Mouse (Mus musculus) spleen, adult 2 months (tissue): ENCODE data around the gene Limk2.

Source experiments
- CTCF ChIP-seq: fragments of 200-500 bp; IDR thresholded peaks from 2 replicates; pipeline ENCODE4 v1.5.1; 2011; ENCODE audit warnings: mild to moderate bottlenecking, inconsistent platforms; ENCODE audit not compliant: insufficient read depth, insufficient read length, insufficient replicate concordance; ENCODE audit errors: extremely low read depth
- POLR2A ChIP-seq: fragments of 200-500 bp; IDR thresholded peaks from 2 replicates; pipeline ENCODE4 v1.6.1; 2011; ENCODE audit warnings: low read depth, low read length, inconsistent platforms

DNA sequence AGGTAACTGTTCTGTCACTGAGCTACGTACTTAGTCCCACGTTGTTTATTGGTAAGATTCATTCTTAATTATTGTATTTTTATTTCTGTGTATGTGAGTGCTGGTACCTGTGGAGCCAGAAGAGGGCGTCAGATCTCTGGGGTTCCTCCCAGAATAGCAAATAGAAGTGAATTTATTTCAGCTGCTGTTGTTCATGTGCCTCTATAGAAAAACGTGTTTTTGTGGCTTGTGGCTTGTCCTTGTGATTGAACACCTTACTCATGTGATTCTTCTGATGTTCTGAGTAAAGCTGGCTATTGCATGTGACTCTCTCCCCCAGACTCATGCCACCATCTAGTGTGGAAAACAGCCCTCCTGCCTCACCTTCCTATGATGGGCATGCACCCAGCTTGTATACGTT, 80.7 kb downstream of the Limk2 start:
- TF ChIP-seq POLR2A (no peak), CTCF (no peak)
